Mouse (Mus musculus): ENCODE measurements around the gene Mast2.

The Mast2 gene

DNA sequence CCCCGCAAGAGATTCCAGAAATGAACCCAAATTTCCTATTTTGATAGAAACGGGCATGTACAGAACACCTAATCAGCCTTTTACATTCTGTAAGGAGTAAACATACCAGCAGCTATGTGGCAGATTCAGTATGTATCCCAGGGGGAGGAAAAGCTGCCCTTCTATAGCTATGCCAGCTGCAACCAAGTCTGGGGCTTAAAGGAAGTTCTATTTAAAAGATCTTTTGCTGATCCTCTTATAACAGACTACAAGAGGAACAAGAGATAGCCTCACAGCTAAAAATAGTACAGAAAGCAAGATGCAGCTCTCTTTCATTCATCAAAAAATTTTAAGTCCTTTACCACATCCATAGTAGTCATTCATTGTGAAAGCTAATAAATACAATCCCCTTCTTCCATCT lies 57.3 kb downstream of the Mast2 start:
- DNase-seq (ENCODE audit: low spot score), result no peak

DNA sequence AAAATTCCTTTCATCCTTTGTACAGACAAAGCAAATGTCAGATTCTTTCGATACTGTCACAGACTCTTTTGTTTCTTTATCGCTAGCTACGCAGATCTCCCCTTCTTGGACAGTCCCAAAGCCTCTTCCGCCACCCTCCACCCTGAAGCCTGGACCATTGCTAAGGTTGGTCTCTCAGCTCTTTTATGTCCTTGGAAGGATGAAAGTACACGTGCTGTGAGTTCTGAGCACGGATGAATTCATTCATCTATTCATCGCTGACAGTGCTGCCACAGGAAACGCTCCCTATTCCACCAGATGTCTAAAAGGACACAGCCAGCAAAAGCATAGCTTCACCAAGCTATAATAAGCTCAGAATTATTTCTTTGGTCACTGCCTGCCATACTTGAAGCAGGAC lies 58.0 kb downstream of the Mast2 start:
- no peak for DNase-seq (ENCODE audit: low spot score)

GRCm38 (mm10) chr4:116405276-116405954 lies 58.6 kb downstream of the Mast2 start:
- DNase-seq (ENCODE audit: low spot score), result no peak

DNA sequence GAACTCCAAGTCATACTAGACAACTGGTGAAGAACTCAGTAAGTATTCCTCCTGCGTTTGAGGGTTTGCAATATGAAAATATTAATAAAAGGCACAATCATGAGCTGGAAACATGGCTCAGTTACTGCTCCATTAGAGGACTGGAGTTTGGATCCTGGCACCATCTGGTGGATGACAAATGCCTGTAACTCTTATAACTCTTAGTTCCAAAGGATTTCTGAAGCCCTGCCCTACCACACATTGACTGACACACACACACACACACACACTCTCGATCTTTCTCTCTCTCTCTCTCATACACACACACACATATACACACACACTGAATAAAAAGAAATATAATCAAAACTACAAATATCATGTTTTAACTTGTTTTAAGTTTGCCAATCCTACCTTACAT lies 60.1 kb downstream of the Mast2 start:
- DNase-seq (ENCODE audit: low spot score), result no peak

GRCm38 (mm10) chr4:116402708-116403107 lies 61.3 kb downstream of the Mast2 start:
- no peak for DNase-seq (ENCODE audit: low spot score)

DNA sequence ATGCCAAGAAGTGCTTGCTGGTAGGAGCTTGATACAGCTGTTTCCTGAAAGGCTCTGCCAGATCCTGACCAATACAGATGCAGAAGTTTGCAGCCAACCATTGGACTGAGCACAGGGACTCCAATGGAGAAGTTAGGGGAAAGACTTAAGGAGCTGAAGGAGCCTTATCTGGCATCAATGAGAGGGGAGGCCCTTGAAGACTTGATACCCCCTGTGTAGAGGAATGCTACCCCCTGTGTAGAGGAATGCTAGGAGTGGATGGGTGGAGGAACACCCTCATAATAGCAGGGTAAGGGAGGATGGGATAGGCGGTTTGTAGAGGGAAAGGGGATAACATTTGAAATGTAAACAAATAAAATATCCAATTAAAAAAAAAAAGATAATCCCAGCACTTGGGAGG lies 65.9 kb downstream of the Mast2 start:
- no peak for DNase-seq (ENCODE audit: low spot score)

DNA sequence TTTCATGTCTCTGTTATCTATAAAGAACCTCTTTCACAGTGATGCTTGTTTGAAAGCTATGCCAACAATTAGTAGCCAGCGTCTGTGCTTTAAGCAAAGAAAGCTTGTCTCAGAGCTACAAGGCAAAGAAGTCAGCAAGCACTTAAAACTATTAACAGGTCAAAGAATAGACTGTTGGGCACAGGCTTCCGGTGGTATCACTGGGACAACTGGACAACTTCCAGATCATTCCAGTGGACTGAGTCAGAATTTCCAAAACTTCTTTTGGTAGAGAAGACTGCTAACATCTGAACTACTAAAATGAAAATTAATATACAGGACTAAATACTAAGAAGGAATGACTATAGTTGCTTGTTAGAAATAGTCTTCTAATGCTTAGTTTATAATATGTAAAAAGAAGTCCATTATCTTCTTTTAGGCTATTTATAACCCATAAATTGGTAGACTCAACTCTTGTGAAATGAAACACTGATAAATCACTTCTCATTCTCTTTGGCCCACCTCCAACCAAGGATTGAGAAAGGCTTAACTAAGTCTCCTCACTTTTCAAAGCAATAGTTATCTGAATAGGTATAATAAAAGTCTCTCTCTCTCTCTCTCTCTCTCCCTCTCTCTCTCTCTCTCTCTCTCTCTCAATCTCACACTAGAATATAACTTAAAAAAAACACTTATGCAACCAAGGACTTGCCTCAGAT lies 85.9 kb downstream of the Mast2 start:
- no peak for DNase-seq (ENCODE audit: low spot score)

GRCm38 (mm10) chr4:116371676-116372075 lies 92.3 kb downstream of the Mast2 start:
- DNase-seq (ENCODE audit: low spot score), result peak; percentile 48

- no peak for DNase-seq (ENCODE audit: low spot score)
Observed at GRCm38 (mm10) chr4:116358099-116358498, 105.9 kb downstream of the Mast2 start.

GRCm38 (mm10) chr4:116352919-116353318 lies 111.1 kb downstream of the Mast2 start:
- DNase-seq (ENCODE audit: low spot score), result no peak

GRCm38 (mm10) chr4:116352496-116352895 lies 111.5 kb downstream of the Mast2 start:
- DNase-seq (ENCODE audit: low spot score), result no peak

GRCm38 (mm10) chr4:116342119-116342518 lies 121.9 kb downstream of the Mast2 start:
- peak; percentile 37 for DNase-seq (ENCODE audit: low spot score)

GRCm38 (mm10) chr4:116336294-116336693 lies 127.7 kb downstream of the Mast2 start:
- no peak for DNase-seq (ENCODE audit: low spot score)

DNA sequence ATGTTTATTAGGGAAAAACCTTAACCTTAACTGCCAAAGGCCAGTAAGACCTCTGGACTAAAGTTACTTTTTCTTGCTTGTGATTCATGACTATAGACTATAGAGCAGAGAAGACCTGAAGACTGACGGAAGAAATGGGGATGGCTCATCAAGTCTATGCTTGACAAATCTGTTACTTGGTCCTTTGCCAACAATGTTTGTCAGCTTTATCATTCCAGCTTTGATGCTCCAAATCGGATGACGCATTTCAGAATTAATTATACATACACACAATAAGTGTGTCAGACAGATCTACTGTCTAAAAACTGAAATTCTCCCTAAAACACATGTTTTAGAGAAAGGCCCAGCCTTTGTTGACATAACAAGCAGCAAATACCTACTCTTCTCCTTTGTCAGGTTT lies 134.7 kb downstream of the Mast2 start:
- no peak for DNase-seq (ENCODE audit: low spot score)

DNA sequence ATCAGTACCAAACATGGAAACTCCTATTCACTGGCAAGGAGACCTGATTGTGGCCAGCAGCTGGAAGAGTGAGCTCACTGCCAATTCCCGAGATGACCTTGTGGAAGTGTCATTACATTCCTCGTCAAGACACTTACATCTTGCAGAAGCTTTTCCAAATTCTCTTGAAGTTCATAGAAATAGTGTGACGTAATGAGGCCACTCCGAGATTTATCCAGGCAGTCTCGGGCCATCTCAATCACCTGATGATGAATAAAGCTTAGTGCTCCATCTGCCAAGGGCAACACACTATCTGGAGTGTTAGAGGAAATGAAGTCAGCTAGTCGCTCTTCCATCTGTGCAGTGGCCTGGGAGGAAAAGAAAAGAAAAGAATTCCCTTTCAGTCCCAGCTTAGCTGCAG lies 141.9 kb downstream of the Mast2 start:
- DNase-seq (ENCODE audit: low spot score), result no peak

GRCm38 (mm10) chr4:116317575-116317974 lies 146.4 kb downstream of the Mast2 start:
- DNase-seq (ENCODE audit: low spot score), result no peak

DNA sequence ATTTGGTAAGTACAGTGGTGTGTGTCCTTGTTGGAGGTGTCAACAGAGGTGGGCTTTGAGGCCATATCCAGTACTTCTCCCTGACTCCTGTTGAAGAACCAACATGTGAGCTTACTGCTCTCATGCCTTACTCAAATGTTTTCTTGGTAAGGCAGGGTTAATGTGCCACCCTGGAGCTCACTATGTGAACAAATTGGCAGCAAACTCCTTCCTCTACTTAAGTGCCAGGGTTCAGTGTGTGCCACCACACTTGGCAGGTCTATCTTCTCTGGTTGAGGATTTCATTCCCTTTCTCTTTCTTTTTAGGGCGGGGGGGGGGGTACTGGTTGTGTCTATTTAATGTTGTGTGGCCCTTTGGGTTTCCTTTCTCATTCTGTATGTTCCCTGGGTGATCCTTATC lies 159.4 kb downstream of the Mast2 start:
- DNase-seq (ENCODE audit: low spot score), result no peak

GRCm38 (mm10) chr4:116300878-116301355 lies 163.1 kb downstream of the Mast2 start:
- DNase-seq (ENCODE audit: low spot score), result no peak

DNA sequence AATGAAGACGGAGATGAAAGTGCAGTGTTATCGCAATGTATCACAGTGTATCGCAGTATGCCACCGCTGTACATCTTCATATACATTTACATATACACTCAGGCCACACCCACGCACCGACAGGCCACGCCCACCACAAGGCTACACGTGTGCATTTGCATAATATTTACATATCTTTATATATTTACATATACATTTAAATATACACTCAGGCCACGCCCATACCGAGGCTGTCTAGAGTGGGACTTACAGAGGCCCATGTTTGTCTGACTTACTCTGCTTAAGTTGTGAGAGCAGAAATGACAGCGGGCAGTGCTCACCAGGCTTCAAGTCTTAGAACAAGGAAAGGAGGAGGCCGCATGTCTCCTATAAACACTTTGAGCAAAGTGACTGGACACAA lies 170.7 kb downstream of the Mast2 start:
- DNase-seq (ENCODE audit: low spot score), result no peak

DNA sequence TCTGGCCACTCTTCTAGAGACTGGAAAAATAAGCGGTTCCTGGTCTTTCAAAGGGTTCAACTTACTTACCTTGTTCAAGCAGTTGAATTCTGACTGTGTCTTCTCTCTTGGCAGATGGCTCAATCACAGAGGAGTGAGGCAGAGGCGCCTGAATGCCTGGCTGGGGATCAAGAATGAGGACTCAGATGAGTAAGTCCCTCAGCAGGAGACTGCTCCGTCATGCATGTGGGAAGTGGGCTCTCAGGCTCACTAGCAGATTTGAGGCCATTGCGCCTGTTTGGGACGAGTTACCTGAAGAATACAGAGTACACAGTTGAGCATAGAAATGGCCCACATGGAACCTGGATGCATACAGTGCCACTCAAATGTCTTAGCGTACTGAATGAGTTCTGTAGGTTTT lies 172.4 kb downstream of the Mast2 start:
- DNase-seq (ENCODE audit: low spot score), result peak; percentile 3

GRCm38 (mm10) chr4:116282211-116282610 lies 181.8 kb downstream of the Mast2 start:
- DNase-seq (ENCODE audit: low spot score), result no peak

DNA sequence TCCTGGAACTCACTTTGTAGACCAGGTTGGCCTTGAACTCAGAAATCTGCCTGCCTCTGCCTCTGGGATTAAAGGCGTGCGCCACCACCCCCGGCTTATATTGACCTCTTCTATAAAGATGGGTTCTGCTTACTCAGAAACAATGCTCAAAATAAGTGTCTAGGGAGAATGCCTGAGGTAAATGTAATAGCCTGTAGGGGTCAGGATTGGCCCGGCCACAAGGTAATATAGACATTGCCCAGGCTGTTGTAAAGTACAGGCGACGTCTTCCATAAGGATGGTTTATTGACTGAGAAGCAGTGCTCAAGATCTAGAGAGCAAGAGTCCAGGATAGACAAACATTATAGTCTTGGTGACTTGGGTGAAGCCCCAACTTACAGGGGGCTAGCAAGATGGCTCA lies 195.8 kb downstream of the Mast2 start:
- no peak for DNase-seq (ENCODE audit: low spot score)
